Mouse (Mus musculus) thymus, postnatal 36 days (tissue): Measurements from ENCODE around the gene Nsun3.

ENCODE experiments used
- DNase-seq, 2 experiments: peaks; one replicate each; pipeline ENCODE4 v3.0.0; 2022; ENCODE audit warnings: mixed read lengths in 2 of 2

The Nsun3 gene

GRCm38 (mm10) chr16:62786621-62787331 lies at the start of gene Nsun3:
Nsun3 (minus strand) TSS chr16:62786818.
- DNase-seq, result peak; percentile 86 to 94

DNA sequence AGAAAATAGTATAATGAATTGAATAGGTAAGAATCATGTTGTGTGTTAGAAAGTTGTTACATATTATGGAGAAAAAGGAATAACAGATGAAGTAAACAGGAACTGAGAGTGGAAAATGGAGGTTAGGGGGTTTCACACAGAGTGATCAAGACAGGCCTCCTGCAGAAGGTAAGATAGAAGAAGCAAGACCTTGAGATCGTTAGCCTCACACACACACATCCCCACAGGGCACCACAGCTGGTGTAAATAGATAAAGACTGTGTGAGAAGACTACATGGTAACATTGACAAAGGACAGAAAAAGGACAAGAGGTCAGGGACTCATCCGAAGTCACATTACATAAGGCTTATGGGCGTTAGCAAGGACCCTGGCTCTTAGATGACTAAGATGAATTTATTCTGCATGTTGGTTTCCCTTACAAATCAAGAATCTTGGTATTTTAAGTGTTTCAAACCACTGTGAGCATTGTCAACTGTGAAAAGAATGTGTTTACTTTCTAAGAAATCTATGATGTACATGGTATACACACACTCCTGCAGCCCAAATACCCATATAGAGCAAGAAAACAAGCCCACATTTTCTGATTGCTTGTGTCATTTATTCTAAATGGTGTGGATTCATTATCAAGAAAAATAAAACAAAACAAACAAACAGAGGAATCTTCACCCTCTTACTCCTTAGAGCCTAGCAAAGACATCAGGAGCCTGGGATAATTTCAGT lies 47.6 kb upstream of the Nsun3 start:
- no peak for DNase-seq

GRCm38 (mm10) chr16:62832481-62832880 lies 45.9 kb upstream of the Nsun3 start:
- DNase-seq, result peak; percentile 20 to 33

DNA sequence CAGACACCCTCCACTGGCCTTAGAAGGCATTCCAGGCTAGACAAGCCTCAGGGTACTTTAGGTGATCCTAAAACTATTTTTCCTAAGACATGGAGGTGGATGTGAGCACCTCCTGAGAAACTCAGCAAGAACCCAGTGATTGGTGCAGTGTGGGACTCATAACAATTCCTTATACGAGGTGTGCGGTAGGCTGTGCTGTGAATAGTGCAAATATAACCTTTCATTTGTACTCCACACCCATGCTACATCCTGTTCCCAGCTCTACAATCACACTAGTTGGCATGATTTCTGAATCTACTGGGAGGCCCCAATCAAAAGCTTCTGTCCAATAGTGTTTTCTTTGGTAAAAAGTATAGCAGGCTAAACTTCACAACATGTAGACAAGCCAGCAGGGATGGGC lies 45.4 kb upstream of the Nsun3 start:
- no peak for DNase-seq

- DNase-seq, result no peak
These were observed 39.8 kb upstream of the Nsun3 start for GRCm38 (mm10) chr16:62826156-62827001.

GRCm38 (mm10) chr16:62822472-62822871 lies 35.9 kb upstream of the Nsun3 start:
- DNase-seq, result no peak

DNA sequence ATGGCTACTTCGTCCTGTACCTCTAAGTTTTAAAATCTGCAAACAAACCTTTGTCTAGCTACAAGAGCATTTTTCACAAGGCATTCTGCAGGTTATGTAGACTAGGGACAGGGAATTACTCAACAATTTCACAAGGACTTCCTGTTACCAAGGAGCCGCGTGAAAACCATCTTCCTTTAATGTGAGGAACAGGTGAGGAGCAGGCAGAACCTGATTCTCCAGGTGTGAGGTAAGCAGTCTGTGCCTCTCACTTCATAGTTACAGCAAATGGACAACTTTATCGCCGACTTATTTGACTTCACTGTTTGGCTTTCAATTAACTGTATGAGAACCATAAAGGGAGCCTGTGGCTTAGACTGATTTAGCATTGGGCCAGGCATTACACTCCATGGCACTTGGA lies 27.9 kb upstream of the Nsun3 start, which contains the start of gene Stx19:
TSS of gene Stx19 (plus strand) at position 186 of the 400 bp plus-strand sequence.
- DNase-seq, result no peak

DNA sequence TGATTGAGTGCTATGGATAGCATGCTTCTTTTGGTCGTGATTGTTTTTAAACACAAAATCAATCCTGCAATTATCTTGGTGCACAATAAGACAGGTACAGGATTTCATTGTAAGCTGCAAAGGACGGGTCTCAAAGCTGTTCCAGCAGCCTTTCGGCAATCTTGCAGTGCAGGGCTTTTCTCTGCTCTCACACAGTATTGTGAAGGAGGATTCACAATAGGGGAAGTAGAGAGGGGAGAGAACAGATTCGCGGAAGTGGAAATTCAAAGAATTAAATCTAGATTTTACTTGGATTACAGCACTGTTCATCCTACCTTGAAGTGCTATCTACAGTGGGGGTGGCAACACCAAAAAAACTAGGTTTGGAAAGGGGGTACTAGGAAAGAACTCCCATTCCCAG lies 27.2 kb upstream of the Nsun3 start:
- DNase-seq, result no peak

GRCm38 (mm10) chr16:62810855-62811254 lies 24.2 kb upstream of the Nsun3 start:
- no peak for DNase-seq

DNA sequence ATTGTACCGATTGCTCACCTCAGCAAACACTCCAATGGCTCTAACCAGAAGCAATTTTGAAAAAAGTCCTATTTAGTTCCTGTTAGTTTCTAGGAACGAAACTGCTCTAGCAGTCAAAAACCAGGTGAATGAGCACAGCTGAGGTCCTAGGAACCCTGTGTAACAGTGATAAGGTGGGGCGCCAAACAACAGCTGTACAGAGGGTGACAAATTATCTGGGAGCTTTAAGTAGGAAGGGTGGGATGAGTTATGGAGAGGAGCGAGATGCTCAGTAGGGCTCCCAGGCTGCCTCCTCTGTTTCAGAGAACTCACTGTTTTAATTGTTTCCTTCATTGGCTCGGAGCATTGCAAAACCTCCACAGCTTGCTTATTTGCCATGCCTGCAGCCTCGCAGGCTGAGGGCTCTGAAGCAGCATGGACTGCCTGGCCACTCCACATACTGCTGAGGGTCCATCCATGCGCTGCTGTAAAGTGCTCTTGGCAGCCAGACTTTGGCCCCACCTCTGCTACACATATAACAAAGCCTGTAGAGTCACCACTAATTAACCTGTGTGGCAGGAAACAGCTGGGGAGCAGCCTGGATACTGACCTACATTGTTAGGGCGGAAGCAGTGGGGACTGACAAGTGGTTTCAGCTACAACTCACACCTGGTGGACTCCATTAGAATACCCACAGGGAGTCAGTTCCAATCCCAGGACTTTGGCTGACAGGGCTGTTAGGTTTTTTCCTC lies 20.8 kb upstream of the Nsun3 start:
- DNase-seq, result peak in 1 of 2 experiments; percentile 30

GRCm38 (mm10) chr16:62804621-62805020 lies 18.0 kb upstream of the Nsun3 start:
- no peak for DNase-seq

DNA sequence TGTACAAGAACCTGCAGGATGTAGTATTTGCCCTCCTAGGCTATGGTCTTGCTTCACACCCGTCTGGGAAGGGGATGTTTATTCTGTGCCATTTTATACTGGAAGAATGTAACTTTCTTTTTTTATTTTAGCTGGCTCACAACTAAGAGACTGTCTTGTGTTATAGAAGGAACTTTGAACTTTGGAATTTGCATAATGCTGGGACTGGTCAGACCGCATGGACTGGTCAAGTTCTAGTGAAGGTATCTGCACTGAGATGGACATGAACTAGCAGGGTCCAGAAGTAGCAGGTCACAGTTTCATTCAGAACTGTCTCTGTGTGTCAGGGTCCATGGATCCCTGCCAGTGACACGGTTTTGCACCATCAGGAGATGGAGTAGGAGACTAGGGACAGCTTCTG lies 13.2 kb upstream of the Nsun3 start:
- DNase-seq, result no peak

GRCm38 (mm10) chr16:62799426-62799825 lies 12.8 kb upstream of the Nsun3 start:
- no peak for DNase-seq

DNA sequence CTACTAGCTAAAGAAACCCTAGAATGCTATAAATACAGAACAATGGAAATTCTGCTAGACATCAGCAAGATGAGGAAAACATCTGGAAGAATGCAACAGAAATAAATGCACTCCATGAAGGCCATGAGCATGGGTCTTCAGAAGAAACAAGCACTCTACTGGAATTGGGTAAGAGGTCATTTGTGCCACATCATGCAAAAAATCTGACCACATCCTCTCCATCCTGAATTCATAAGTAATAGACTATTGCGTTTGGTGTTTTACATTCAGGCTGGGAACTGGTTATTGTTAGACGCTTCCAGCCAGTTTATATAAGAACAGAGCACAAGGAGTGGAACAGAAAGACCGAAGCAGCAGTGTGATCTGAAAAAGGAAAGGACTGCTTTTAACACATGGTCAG lies 12.2 kb upstream of the Nsun3 start:
- no peak for DNase-seq

DNA sequence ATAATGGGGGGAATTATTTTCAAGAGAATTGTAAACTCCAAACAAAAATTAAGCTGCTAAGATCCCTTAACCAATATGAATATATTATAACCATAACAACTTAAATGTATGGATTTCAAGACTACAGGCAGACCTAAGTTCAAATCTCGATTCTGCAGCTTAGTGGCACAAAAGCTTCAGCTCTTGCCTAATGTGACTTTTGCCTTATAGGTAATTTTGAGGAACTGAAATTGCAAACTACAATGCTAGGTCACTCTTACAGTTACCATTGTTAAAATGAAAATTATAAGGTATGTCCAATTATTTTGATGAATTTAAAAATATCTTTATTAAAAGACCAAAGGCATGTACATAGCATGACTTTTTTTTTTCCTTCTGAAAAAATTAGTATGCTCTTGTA lies 10.0 kb upstream of the Nsun3 start:
- DNase-seq, result no peak

DNA sequence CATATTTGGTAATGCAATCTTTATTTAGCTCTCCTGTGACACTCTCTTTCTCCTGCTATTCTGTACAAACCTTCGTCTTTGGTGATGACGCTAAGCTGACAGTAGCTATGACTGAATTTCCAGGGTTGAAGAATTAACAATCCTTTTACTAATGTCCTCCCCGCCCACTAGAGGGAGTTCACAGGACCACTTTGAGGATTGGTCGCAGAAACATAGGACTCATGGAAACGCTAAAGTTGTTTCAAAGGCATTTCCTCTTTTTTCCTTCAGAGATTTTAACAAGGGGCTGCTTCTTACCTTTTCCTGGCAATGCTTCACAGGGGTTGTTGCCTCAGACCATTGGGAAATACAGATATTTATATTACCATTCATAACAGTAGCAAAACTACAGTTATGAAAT lies 4.4 kb downstream of the Nsun3 start:
- no peak for DNase-seq

DNA sequence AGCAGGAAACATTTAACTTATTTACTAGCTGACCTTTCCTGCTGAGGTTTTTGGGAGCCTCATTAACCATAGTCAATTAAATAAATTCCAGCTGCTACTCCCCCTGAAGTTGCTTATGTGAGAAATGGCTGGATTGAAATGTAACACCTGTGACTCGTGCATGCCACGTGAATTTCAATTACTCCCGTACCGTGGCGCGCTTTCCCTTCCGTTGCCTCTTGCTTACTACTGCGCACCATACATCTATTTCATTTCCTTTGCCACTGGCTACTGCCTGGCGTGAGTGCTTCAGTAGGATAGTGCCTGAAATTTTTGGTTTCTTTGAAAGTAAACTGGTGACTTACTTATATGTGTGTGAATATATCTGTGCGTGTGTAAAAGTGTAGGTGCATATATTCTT lies 8.3 kb downstream of the Nsun3 start:
- no peak for DNase-seq

GRCm38 (mm10) chr16:62776034-62776433 lies 10.6 kb downstream of the Nsun3 start:
- DNase-seq, result no peak

- no peak for DNase-seq
These were observed 13.2 kb downstream of the Nsun3 start for GRCm38 (mm10) chr16:62773462-62773861.

DNA sequence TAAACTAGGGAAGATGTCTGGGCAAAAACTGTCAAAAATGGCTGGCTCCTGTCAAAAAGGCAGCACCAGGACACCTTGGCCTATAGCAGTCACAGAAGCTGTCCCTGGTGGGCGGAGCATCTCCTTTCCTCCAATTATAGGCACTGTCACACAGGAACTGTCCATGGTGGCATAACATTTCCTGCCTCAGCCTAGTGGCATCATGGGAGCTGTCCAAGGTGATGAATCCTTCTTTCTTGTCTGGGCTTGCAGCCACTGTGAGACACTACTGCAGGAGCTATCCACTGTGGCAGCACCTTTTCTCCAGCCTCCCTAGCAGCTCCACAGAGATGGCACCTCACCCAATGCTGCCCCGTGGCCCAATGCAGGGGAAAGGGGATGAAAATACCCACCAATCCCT lies 28.3 kb downstream of the Nsun3 start:
- peak; percentile 10 to 33 for DNase-seq

DNA sequence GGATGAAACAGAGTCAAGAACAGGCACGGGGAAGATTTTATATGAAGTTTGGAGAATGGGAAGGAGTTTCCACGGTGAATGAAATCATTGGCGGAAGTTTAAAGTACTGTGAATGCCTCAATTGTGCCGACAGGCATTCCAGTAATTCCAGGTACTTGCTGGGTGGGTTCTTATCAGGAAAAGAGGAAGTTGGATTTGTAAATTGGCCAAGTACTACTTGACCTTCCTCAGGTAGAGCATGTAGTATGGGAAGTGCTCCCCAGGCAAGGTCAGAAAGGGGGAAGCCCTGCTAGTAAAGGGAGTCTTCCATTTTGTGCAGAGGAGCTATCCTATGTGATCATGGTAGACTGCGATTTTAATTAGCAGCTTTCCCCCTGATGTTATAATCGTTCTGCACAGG lies 31.3 kb downstream of the Nsun3 start:
- no peak for DNase-seq

GRCm38 (mm10) chr16:62753597-62753996 lies 33.0 kb downstream of the Nsun3 start:
- no peak for DNase-seq

GRCm38 (mm10) chr16:62753079-62753478 lies 33.5 kb downstream of the Nsun3 start:
- no peak for DNase-seq
